Mouse (Mus musculus) G1E (cell line): ENCODE results near the gene Gm21987. TPM values are rescaled to one million over a fixed set of nuclear protein-coding genes. Genes with fewer than 3 reads are reported as not detected.

ENCODE experiments used
- ATAC-seq: 2 replicates; pipeline ENCODE4 v1.8.0; 2016; ENCODE audit warnings: mild to moderate bottlenecking; ENCODE audit not compliant: insufficient number of reproducible peaks, poor library complexity, low FRiP score, severe bottlenecking; ENCODE audit errors: extremely low read depth
- DNase-seq: peaks from one replicate; pipeline ENCODE4 v3.0.0; 2012; ENCODE audit warnings: low spot score
- H3K27me3 ChIP-seq: 2 replicates; pipeline ENCODE4 v1.6.1; 2012; ENCODE audit warnings: mild to moderate bottlenecking, low read length, inconsistent platforms; ENCODE audit not compliant: insufficient read depth
- H3K36me3 ChIP-seq: replicated peaks from 2 replicates; pipeline ENCODE3; 2012; ENCODE audit warnings: mild to moderate bottlenecking, inconsistent platforms
- H3K4me1 ChIP-seq: 2 replicates; pipeline ENCODE4 v1.6.1; 2012; ENCODE audit warnings: low read depth, low read length, inconsistent platforms, mixed read lengths; ENCODE audit not compliant: insufficient read depth
- H3K4me3 ChIP-seq: 2 replicates; pipeline ENCODE4 v1.5.1; 2012; ENCODE audit warnings: low read depth, mild to moderate bottlenecking, inconsistent platforms, low read length, moderate library complexity, mixed read lengths
- H3K9me3 ChIP-seq: replicated peaks from 2 replicates; pipeline ENCODE4 v1.6.1; 2012; ENCODE audit warnings: inconsistent platforms
- CTCF ChIP-seq: IDR thresholded peaks from 2 replicates; pipeline ENCODE4 v1.5.1; 2012; ENCODE audit warnings: low read depth, low read length, inconsistent platforms, mixed read lengths
- GATA1 ChIP-seq: IDR thresholded peaks from 2 replicates; pipeline ENCODE4 v1.6.1; 2012; ENCODE audit warnings: borderline replicate concordance, low read length, inconsistent platforms, mixed read lengths
- GATA2 ChIP-seq: IDR thresholded peaks from 2 replicates; pipeline ENCODE4 v1.6.1; 2012; ENCODE audit warnings: low read depth, low read length, inconsistent platforms, borderline replicate concordance
- POLR2AphosphoS5 ChIP-seq: IDR thresholded peaks from 2 replicates; pipeline ENCODE4 v1.6.1; 2012; ENCODE audit warnings: low read depth, low read length, inconsistent platforms; ENCODE audit not compliant: insufficient replicate concordance
- TAL1 ChIP-seq: conservative IDR thresholded peaks from 2 replicates; pipeline ENCODE4 v1.6.1; 2012; ENCODE audit warnings: low read depth, low read length, inconsistent platforms, mixed read lengths
- polyA plus RNA-seq: library from polyadenylated mRNA; stranded (reverse); fragments of >175 nt; gene quantifications from 2 replicates; pipeline ENCODE4 v1.2.3, GENCODE M21; 2012
- total RNA-seq, 2 experiments: library from RNA; stranded (forward) in 1 of 2; stranded (reverse) in 1 of 2; fragments of 200-1000 nt in 1 of 2; fragments of >200 nt in 1 of 2; fragmentation: Nextera tagmentation in 1 of 2; gene quantifications; 2 replicates each; pipeline ENCODE4 v1.2.3; 2014 to 2017

Gene Gm21987
- total and polyA plus RNA-seq, 3 experiments, result 4.7 to 1,146 TPM; not detected in 1

DNA sequence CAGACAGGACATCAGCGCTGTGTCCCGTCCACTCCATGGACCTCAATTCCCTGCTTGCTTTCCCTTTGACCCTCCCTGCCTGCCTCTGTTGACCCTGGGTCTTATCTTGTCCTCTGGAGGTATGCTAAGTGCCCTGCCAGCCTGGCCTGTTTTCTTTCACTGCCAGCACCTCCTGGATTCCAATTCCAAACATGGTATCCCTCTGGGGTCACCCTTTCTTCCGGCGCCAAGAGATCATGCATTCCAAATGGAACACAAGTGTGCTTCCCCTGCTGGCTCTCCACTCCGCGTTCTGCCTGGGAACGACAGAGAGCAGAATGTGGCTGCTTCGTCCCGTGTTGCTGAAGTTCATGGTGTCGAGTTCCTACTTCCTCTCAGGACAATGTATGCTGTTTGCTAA lies 15.1 kb downstream of the Gm21987 start, which contains the start of gene Popdc2:
Gene Popdc2, plus strand, starts transcription at position 277 of the 400 bp plus-strand sequence.
- ATAC-seq, result no peak
- peaks cover 2% of the 10 kb centered on the region; the same call in 1 of the 2 replicates for H3K27me3 ChIP-seq
- H3K36me3 ChIP-seq, result peaks cover 25% of the 10 kb centered on the region
- DNase-seq, result no peak
- no peak within 1 kb of the TSS for H3K4me3 ChIP-seq
- H3K4me1 ChIP-seq, result peaks cover 60% of the 10 kb centered on the region
- TF ChIP-seq TAL1 (no peak), POLR2AphosphoS5 (no peak), CTCF (no peak), GATA2 (no peak), GATA1 (no peak)
- H3K9me3 ChIP-seq, result no peaks in the 10 kb centered on the region

DNA sequence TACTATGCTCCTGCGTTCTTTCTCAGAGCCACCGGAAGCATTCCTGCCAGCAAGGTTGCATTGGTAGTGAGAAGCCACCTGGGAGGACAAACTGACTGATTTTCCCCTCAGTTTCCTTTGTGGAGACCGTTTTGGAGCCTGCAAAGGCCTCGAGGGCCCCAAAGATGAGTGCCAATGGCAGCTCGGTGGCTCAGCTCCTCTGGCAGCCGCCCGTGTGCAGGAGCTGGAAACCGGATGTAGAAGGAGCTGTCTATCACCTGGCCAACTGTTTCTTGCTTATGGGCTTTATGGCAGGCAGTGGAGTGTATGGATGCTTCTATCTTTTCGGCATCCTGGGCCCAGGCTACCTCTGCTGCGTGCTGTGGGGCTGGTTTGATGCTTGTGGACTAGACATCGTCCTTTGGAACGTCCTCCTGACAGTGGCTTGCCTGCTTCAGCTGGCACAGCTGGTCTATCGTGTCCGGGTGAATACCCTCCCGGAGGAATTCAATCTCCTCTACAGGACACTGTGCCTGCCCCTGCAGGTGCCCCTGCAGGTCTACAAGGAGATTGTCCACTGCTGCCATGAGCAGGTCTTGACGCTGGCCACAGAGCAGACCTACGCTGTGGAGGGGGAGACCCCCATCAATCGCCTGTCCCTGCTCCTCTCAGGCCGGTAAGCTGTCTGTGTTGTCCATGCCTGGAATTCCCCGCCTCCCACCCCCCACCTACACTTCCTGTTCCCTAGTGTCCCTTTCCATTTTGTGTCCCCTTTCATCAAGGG lies 15.8 kb downstream of the Gm21987 start:
- H3K4me1 ChIP-seq, result peaks cover 60% of the 10 kb centered on the region
- peaks cover 19% of the 10 kb centered on the region for H3K36me3 ChIP-seq
- ATAC-seq (no peak), DNase-seq (no peak)
- H3K9me3 ChIP-seq, result no peaks in the 10 kb centered on the region
- peaks cover 2% of the 10 kb centered on the region; the same call in 1 of the 2 replicates for H3K27me3 ChIP-seq
- TF ChIP-seq TAL1, result no peak
- no peak overlapping the region for H3K4me3 ChIP-seq

- no peak for TF ChIP-seq CTCF
- TF ChIP-seq POLR2AphosphoS5, result no peak
- no peak for TF ChIP-seq GATA1
- DNase-seq, result no peak
- Histone ChIP-seq H3K36me3 (peaks cover 14% of the 10 kb centered on the region), H3K4me3 (no peak overlapping the region), H3K9me3 (no peaks in the 10 kb centered on the region), H3K27me3 (peaks cover 2% of the 10 kb centered on the region; the same call in 1 of the 2 replicates), H3K4me1 (peaks cover 57% of the 10 kb centered on the region)
- no peak for ATAC-seq
These were observed 16.4 kb downstream of the Gm21987 start for GRCm38 (mm10) chr16:38363256-38363595.

GRCm38 (mm10) chr16:38363657-38364056 lies 16.8 kb downstream of the Gm21987 start:
- Histone ChIP-seq H3K4me1 (peaks cover 57% of the 10 kb centered on the region), H3K4me3 (no peak overlapping the region), H3K27me3 (peaks cover 2% of the 10 kb centered on the region; the same call in 1 of the 2 replicates), H3K36me3 (peaks cover 10% of the 10 kb centered on the region), H3K9me3 (no peaks in the 10 kb centered on the region)
- TF ChIP-seq GATA2 (no peak), GATA1 (no peak), TAL1 (no peak), CTCF (no peak), POLR2AphosphoS5 (no peak)
- DNase-seq (no peak), ATAC-seq (no peak)

GRCm38 (mm10) chr16:38365390-38365789 lies 18.6 kb downstream of the Gm21987 start:
- Histone ChIP-seq H3K4me1 (peaks cover 65% of the 10 kb centered on the region), H3K4me3 (no peak overlapping the region), H3K27me3 (peaks cover 2% of the 10 kb centered on the region; the same call in 1 of the 2 replicates), H3K9me3 (no peaks in the 10 kb centered on the region), H3K36me3 (peaks cover 7% of the 10 kb centered on the region)
- TF ChIP-seq CTCF (no peak), TAL1 (no peak), GATA2 (no peak), GATA1 (no peak), POLR2AphosphoS5 (no peak)
- ATAC-seq, result no peak
- DNase-seq, result no peak

- TF ChIP-seq POLR2AphosphoS5 (no peak), CTCF (no peak), GATA2 (no peak), GATA1 (no peak), TAL1 (no peak)
- no peak for DNase-seq
- Histone ChIP-seq H3K27me3 (peaks cover 2% of the 10 kb centered on the region; the same call in 1 of the 2 replicates), H3K9me3 (no peaks in the 10 kb centered on the region), H3K4me1 (peaks cover 71% of the 10 kb centered on the region), H3K36me3 (peaks cover 7% of the 10 kb centered on the region), H3K4me3 (no peak overlapping the region)
- ATAC-seq, result no peak
These were observed 19.4 kb downstream of the Gm21987 start for GRCm38 (mm10) chr16:38366231-38366630.
